Mouse (Mus musculus): Measurements from ENCODE around the gene Arhgap10. TPM values are rescaled to one million over a fixed set of nuclear protein-coding genes. Genes with fewer than 3 reads are reported as not detected.

Arhgap10 gene
- polyA plus RNA-seq, 1 experiment, result 17.6 TPM

- H3K79me3 ChIP-seq (ENCODE audit: low read depth), result no peaks in the 10 kb centered on the region
- H3K79me2 ChIP-seq (ENCODE audit: control insufficient read depth, insufficient read depth), result no peaks in the 10 kb centered on the region
- no peaks in the 10 kb centered on the region for H3K27me3 ChIP-seq (ENCODE audit: control insufficient read depth, insufficient read depth, insufficient read length)
- H3K4me3 ChIP-seq (ENCODE audit: insufficient read depth, poor library complexity, severe bottlenecking), result no peak overlapping the region
- no peak overlapping the region for H3ac ChIP-seq (ENCODE audit: control insufficient read depth, insufficient read length, low read depth)
- peaks cover 58% of the 10 kb centered on the region for H3K36me3 ChIP-seq (ENCODE audit: control insufficient read depth, insufficient read depth)
- TF ChIP-seq MYOD1 (IDR thresholded peaks at IDR 0.05; ENCODE audit: control insufficient read depth, insufficient read length, low read depth) (no peak), USF1 (IDR thresholded peaks at IDR 0.05; ENCODE audit: low read depth) (no peak), MYOG (IDR thresholded peaks at IDR 0.05; ENCODE audit: control insufficient read depth, extremely low read depth, insufficient read length) (no peak)
Measured at GRCm38 (mm10) chr8:77406846-77407245, 110.9 kb downstream of the Arhgap10 start.

GRCm38 (mm10) chr8:77406444-77406843 lies 111.3 kb downstream of the Arhgap10 start:
- no peak for TF ChIP-seq CTCF (IDR thresholded peaks at IDR 0.05; ENCODE audit: control insufficient read depth, insufficient read depth, insufficient read length)
- no peak for TF ChIP-seq MYOG (IDR thresholded peaks at IDR 0.05; ENCODE audit: control insufficient read depth, extremely low read depth, insufficient read length)
- no peak for TF ChIP-seq USF1 (IDR thresholded peaks at IDR 0.05; ENCODE audit: low read depth)
- no peak for TF ChIP-seq CEBPB (IDR thresholded peaks at IDR 0.05; ENCODE audit: low read depth)
- no peak for TF ChIP-seq MYOD1 (IDR thresholded peaks at IDR 0.05; ENCODE audit: control insufficient read depth, insufficient read length, low read depth)
- TF ChIP-seq FOSL1 (IDR thresholded peaks at IDR 0.05; ENCODE audit: insufficient read depth, low read length, poor library complexity, severe bottlenecking), result no peak
- no peak for TF ChIP-seq MAX (IDR thresholded peaks at IDR 0.05)
- Histone ChIP-seq H3K27me3 (ENCODE audit: control insufficient read depth, insufficient read depth, insufficient read length) (no peaks in the 10 kb centered on the region), H3K36me3 (ENCODE audit: control insufficient read depth, insufficient read depth) (peaks cover 60% of the 10 kb centered on the region), H3K4me3 (ENCODE audit: insufficient read depth, poor library complexity, severe bottlenecking) (no peak overlapping the region), H3ac (ENCODE audit: control insufficient read depth, insufficient read length, low read depth) (no peak overlapping the region), H3K79me3 (ENCODE audit: low read depth) (no peaks in the 10 kb centered on the region), H3K79me2 (ENCODE audit: control insufficient read depth, insufficient read depth) (no peaks in the 10 kb centered on the region)

- Histone ChIP-seq H3K79me2 (ENCODE audit: control insufficient read depth, insufficient read depth) (no peaks in the 10 kb centered on the region), H3K36me3 (ENCODE audit: control insufficient read depth, insufficient read depth) (peaks cover 49% of the 10 kb centered on the region), H3ac (ENCODE audit: control insufficient read depth, insufficient read length, low read depth) (no peak overlapping the region), H3K27me3 (ENCODE audit: control insufficient read depth, insufficient read depth, insufficient read length) (no peaks in the 10 kb centered on the region), H3K79me3 (ENCODE audit: low read depth) (no peaks in the 10 kb centered on the region), H3K4me3 (ENCODE audit: insufficient read depth, poor library complexity, severe bottlenecking) (no peak overlapping the region)
- TF ChIP-seq MYOG (IDR thresholded peaks at IDR 0.05; ENCODE audit: control insufficient read depth, extremely low read depth, insufficient read length) (no peak), USF1 (IDR thresholded peaks at IDR 0.05; ENCODE audit: low read depth) (no peak), CEBPB (IDR thresholded peaks at IDR 0.05; ENCODE audit: low read depth) (no peak), MAX (IDR thresholded peaks at IDR 0.05) (no peak), MYOD1 (IDR thresholded peaks at IDR 0.05; ENCODE audit: control insufficient read depth, insufficient read length, low read depth) (no peak), CTCF (IDR thresholded peaks at IDR 0.05; ENCODE audit: control insufficient read depth, insufficient read depth, insufficient read length) (no peak), FOSL1 (IDR thresholded peaks at IDR 0.05; ENCODE audit: insufficient read depth, low read length, poor library complexity, severe bottlenecking) (no peak)
Measured at GRCm38 (mm10) chr8:77404017-77404416, 113.7 kb downstream of the Arhgap10 start.

GRCm38 (mm10) chr8:77401934-77402333 lies 115.8 kb downstream of the Arhgap10 start:
- H3K4me3 ChIP-seq (ENCODE audit: insufficient read depth, poor library complexity, severe bottlenecking), result no peak overlapping the region
- peaks cover 48% of the 10 kb centered on the region for H3K36me3 ChIP-seq (ENCODE audit: control insufficient read depth, insufficient read depth)

GRCm38 (mm10) chr8:77401140-77401539 lies 116.6 kb downstream of the Arhgap10 start:
- Histone ChIP-seq H3K79me3 (ENCODE audit: low read depth) (no peaks in the 10 kb centered on the region), H3K27me3 (ENCODE audit: control insufficient read depth, insufficient read depth, insufficient read length) (no peaks in the 10 kb centered on the region), H3K79me2 (ENCODE audit: control insufficient read depth, insufficient read depth) (no peaks in the 10 kb centered on the region), H3K4me3 (ENCODE audit: insufficient read depth, poor library complexity, severe bottlenecking) (no peak overlapping the region), H3K36me3 (ENCODE audit: control insufficient read depth, insufficient read depth) (peaks cover 56% of the 10 kb centered on the region), H3ac (ENCODE audit: control insufficient read depth, insufficient read length, low read depth) (no peak overlapping the region)
- TF ChIP-seq MYOD1 (IDR thresholded peaks at IDR 0.05; ENCODE audit: control insufficient read depth, insufficient read length, low read depth), result no peak
- no peak for TF ChIP-seq USF1 (IDR thresholded peaks at IDR 0.05; ENCODE audit: low read depth)
- no peak for TF ChIP-seq CTCF (IDR thresholded peaks at IDR 0.05; ENCODE audit: control insufficient read depth, insufficient read depth, insufficient read length)
- no peak for TF ChIP-seq MAX (IDR thresholded peaks at IDR 0.05)
- no peak for TF ChIP-seq CEBPB (IDR thresholded peaks at IDR 0.05; ENCODE audit: low read depth)
- no peak for TF ChIP-seq FOSL1 (IDR thresholded peaks at IDR 0.05; ENCODE audit: insufficient read depth, low read length, poor library complexity, severe bottlenecking)
- no peak for TF ChIP-seq MYOG (IDR thresholded peaks at IDR 0.05; ENCODE audit: control insufficient read depth, extremely low read depth, insufficient read length)

More at GRCm38 (mm10) chr8:77401934-77402333, 115.8 kb downstream of the Arhgap10 start:
- Histone ChIP-seq H3K79me2 (ENCODE audit: control insufficient read depth, insufficient read depth) (no peaks in the 10 kb centered on the region), H3K27me3 (ENCODE audit: control insufficient read depth, insufficient read depth, insufficient read length) (no peaks in the 10 kb centered on the region), H3ac (ENCODE audit: control insufficient read depth, insufficient read length, low read depth) (no peak overlapping the region), H3K79me3 (ENCODE audit: low read depth) (no peaks in the 10 kb centered on the region)
- no peak for TF ChIP-seq MAX (IDR thresholded peaks at IDR 0.05)
- TF ChIP-seq CTCF (IDR thresholded peaks at IDR 0.05; ENCODE audit: control insufficient read depth, insufficient read depth, insufficient read length), result no peak
- no peak for TF ChIP-seq USF1 (IDR thresholded peaks at IDR 0.05; ENCODE audit: low read depth)
- TF ChIP-seq CEBPB (IDR thresholded peaks at IDR 0.05; ENCODE audit: low read depth), result no peak
- TF ChIP-seq MYOD1 (IDR thresholded peaks at IDR 0.05; ENCODE audit: control insufficient read depth, insufficient read length, low read depth), result no peak
- no peak for TF ChIP-seq MYOG (IDR thresholded peaks at IDR 0.05; ENCODE audit: control insufficient read depth, extremely low read depth, insufficient read length)
- no peak for TF ChIP-seq FOSL1 (IDR thresholded peaks at IDR 0.05; ENCODE audit: insufficient read depth, low read length, poor library complexity, severe bottlenecking)

- peaks cover 77% of the 10 kb centered on the region for H3K36me3 ChIP-seq (ENCODE audit: control insufficient read depth, insufficient read depth)
- H3K79me3 ChIP-seq (ENCODE audit: low read depth), result no peaks in the 10 kb centered on the region
- H3K4me3 ChIP-seq (ENCODE audit: insufficient read depth, poor library complexity, severe bottlenecking), result no peak overlapping the region
- no peaks in the 10 kb centered on the region for H3K27me3 ChIP-seq (ENCODE audit: control insufficient read depth, insufficient read depth, insufficient read length)
- no peak for TF ChIP-seq CEBPB (IDR thresholded peaks at IDR 0.05; ENCODE audit: low read depth)
- no peak for TF ChIP-seq CTCF (IDR thresholded peaks at IDR 0.05; ENCODE audit: control insufficient read depth, insufficient read depth, insufficient read length)
- no peak for TF ChIP-seq MYOG (IDR thresholded peaks at IDR 0.05; ENCODE audit: control insufficient read depth, extremely low read depth, insufficient read length)
- TF ChIP-seq FOSL1 (IDR thresholded peaks at IDR 0.05; ENCODE audit: insufficient read depth, low read length, poor library complexity, severe bottlenecking), result no peak
- TF ChIP-seq USF1 (IDR thresholded peaks at IDR 0.05; ENCODE audit: low read depth), result no peak
- no peak for TF ChIP-seq MAX (IDR thresholded peaks at IDR 0.05)
- no peak for TF ChIP-seq MYOD1 (IDR thresholded peaks at IDR 0.05; ENCODE audit: control insufficient read depth, insufficient read length, low read depth)
- H3ac ChIP-seq (ENCODE audit: control insufficient read depth, insufficient read length, low read depth), result no peak overlapping the region
- H3K79me2 ChIP-seq (ENCODE audit: control insufficient read depth, insufficient read depth), result no peaks in the 10 kb centered on the region
Measured at GRCm38 (mm10) chr8:77384080-77384479, 133.7 kb downstream of the Arhgap10 start.
